Mouse (Mus musculus): ENCODE results near the gene Gjb4. TPM values are rescaled to one million over a fixed set of nuclear protein-coding genes. Genes with fewer than 3 reads are reported as not detected.

Gjb4 gene
- polyA plus RNA-seq, 1 experiment, result 3.0 TPM

DNA sequence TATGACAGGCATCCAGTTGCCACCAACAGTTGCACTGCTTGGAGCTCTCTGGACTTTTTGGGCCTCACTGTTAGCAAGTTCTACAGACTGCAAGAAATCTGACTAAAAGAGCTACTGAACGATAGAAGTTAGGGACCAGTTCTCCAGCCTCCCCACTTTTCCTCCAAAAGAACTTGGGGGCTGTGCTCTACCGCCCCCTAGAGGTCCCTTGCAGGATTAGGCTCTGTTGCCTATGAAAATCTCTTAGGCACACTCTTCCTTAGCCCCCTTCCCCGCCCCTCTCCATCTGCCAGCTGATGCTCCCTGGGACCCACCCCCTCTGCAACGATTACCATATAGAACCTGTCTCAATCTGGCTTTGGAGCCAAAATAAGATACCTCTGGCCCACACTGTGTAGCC is 9.4 kb upstream of the Gjb4 start:
- H3ac ChIP-seq (ENCODE audit: control insufficient read depth, insufficient read length), result no peak overlapping the region
- no peak overlapping the region for H3K4me2 ChIP-seq (ENCODE audit: low read depth)

DNA sequence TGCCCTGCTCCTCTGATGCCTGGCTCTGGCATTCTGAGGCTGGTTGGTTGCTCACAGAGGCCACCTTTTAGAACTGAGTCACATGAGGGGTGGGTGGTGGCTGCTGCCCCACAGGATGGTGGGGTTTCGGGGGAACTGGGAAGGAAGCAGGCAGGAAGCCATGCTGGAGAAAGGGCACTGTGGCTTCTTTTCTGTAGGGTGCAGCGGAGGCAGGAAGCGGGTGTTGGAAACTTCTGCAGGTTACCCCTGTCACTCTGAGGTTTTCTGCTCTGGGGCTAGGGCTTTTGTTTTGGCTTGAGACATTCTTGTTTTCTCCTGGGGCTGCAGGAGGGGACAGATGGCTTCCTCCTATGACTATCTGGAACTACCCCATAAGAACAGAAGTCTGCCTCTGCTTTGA is 8.6 kb upstream of the Gjb4 start:
- no peaks in the 10 kb centered on the region for H3K27me3 ChIP-seq (ENCODE audit: control insufficient read depth, insufficient read depth, insufficient read length)
- no peaks in the 10 kb centered on the region for H3K36me3 ChIP-seq (ENCODE audit: control insufficient read depth, insufficient read depth)
- H3K79me2 ChIP-seq (ENCODE audit: control insufficient read depth, insufficient read depth), result no peaks in the 10 kb centered on the region
- no peak for TF ChIP-seq REST (IDR thresholded peaks at IDR 0.05; ENCODE audit: insufficient read depth, insufficient read length)
- no peak for TF ChIP-seq POLR2A (IDR thresholded peaks at IDR 0.05; ENCODE audit: insufficient read length, low read depth)
- no peak for TF ChIP-seq POLR2AphosphoS2 (IDR thresholded peaks at IDR 0.05; ENCODE audit: insufficient read length, low read depth)
- TF ChIP-seq MYOD1 (IDR thresholded peaks at IDR 0.05; ENCODE audit: control insufficient read depth in 1 of 3, insufficient read length in 2 of 3, low read depth in 2 of 3), result no peak
- TF ChIP-seq E2F4 (IDR thresholded peaks at IDR 0.05; ENCODE audit: insufficient read depth), result no peak
- TF ChIP-seq SRF (IDR thresholded peaks at IDR 0.05; ENCODE audit: control insufficient read depth, insufficient read length, low read depth), result no peak
- no peak for TF ChIP-seq USF1 (IDR thresholded peaks at IDR 0.05; ENCODE audit: low read depth)
- no peak overlapping the region for H3K4me3 ChIP-seq
- no peak overlapping the region for H3ac ChIP-seq (ENCODE audit: control insufficient read depth, insufficient read length)
- H3K4me2 ChIP-seq (ENCODE audit: low read depth), result no peak overlapping the region

More for the DNA sequence above, 9.4 kb upstream of the Gjb4 start:
- Histone ChIP-seq H3K27me3 (ENCODE audit: control insufficient read depth, insufficient read depth, insufficient read length) (no peaks in the 10 kb centered on the region), H3K79me2 (ENCODE audit: control insufficient read depth, insufficient read depth) (no peaks in the 10 kb centered on the region), H3K4me3 (no peak overlapping the region), H3K36me3 (ENCODE audit: control insufficient read depth, insufficient read depth) (no peaks in the 10 kb centered on the region)
- TF ChIP-seq POLR2AphosphoS2 (IDR thresholded peaks at IDR 0.05; ENCODE audit: insufficient read length, low read depth), result no peak
- no peak for TF ChIP-seq CEBPB (IDR thresholded peaks at IDR 0.05; ENCODE audit: insufficient read depth, poor library complexity, severe bottlenecking)

DNA sequence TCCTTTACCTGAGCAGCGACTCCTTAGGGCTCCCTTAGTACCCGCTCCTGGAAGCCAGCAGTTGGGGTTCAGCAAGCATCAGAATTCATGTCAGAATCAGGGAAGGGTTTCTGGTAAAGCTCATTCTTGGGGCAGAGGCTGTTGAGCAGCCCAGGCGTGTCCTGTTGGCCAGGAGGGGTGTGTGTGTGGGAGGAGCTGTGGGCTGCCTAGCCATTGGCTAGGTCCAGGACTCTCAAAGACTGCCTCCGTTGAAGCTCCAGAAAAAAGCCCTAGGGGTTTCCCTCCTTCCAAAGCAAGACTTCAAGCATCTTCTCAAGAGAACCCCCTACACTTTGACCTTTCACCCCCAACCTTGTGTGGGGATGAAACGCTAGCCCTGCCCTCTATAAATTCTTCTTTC is 4.1 kb upstream of the Gjb4 start, which contains the start of gene Gjb5:
Gene Gjb5, minus strand, starts transcription at position 164 of the 400 bp plus-strand sequence.
- no peaks in the 10 kb centered on the region for H3K79me2 ChIP-seq (ENCODE audit: control insufficient read depth, insufficient read depth)
- no peak within 1 kb of the TSS for H3K4me2 ChIP-seq (ENCODE audit: low read depth)
- no peak within 1 kb of the TSS for H3K4me3 ChIP-seq
- no peaks in the 10 kb centered on the region for H3K36me3 ChIP-seq (ENCODE audit: control insufficient read depth, insufficient read depth)
- TF ChIP-seq MAX (IDR thresholded peaks at IDR 0.05; ENCODE audit: low read depth), result no peak
- no peak for TF ChIP-seq POLR2A (IDR thresholded peaks at IDR 0.05; ENCODE audit: insufficient read length, low read depth)
- no peak for TF ChIP-seq USF1 (IDR thresholded peaks at IDR 0.05; ENCODE audit: low read depth)
- TF ChIP-seq TCF12 (IDR thresholded peaks at IDR 0.05; ENCODE audit: insufficient read depth, poor library complexity, severe bottlenecking), result no peak
- TF ChIP-seq MYOD1 (IDR thresholded peaks at IDR 0.05; ENCODE audit: control insufficient read depth in 1 of 3, insufficient read length in 2 of 3, low read depth in 2 of 3), result no peak
- no peak for TF ChIP-seq REST (IDR thresholded peaks at IDR 0.05; ENCODE audit: insufficient read depth, insufficient read length)
- no peak for TF ChIP-seq SRF (IDR thresholded peaks at IDR 0.05; ENCODE audit: control insufficient read depth, insufficient read length, low read depth)
- TF ChIP-seq MYOG (IDR thresholded peaks at IDR 0.05; ENCODE audit: control insufficient read depth in 1 of 3, insufficient read depth in 1 of 3, insufficient read length in 2 of 3, low read depth in 2 of 3), result no peak
- no peak for TF ChIP-seq POLR2AphosphoS2 (IDR thresholded peaks at IDR 0.05; ENCODE audit: insufficient read length, low read depth)
- H3ac ChIP-seq (ENCODE audit: control insufficient read depth, insufficient read length), result no peak within 1 kb of the TSS
- no peaks in the 10 kb centered on the region for H3K27me3 ChIP-seq (ENCODE audit: control insufficient read depth, insufficient read depth, insufficient read length)

DNA sequence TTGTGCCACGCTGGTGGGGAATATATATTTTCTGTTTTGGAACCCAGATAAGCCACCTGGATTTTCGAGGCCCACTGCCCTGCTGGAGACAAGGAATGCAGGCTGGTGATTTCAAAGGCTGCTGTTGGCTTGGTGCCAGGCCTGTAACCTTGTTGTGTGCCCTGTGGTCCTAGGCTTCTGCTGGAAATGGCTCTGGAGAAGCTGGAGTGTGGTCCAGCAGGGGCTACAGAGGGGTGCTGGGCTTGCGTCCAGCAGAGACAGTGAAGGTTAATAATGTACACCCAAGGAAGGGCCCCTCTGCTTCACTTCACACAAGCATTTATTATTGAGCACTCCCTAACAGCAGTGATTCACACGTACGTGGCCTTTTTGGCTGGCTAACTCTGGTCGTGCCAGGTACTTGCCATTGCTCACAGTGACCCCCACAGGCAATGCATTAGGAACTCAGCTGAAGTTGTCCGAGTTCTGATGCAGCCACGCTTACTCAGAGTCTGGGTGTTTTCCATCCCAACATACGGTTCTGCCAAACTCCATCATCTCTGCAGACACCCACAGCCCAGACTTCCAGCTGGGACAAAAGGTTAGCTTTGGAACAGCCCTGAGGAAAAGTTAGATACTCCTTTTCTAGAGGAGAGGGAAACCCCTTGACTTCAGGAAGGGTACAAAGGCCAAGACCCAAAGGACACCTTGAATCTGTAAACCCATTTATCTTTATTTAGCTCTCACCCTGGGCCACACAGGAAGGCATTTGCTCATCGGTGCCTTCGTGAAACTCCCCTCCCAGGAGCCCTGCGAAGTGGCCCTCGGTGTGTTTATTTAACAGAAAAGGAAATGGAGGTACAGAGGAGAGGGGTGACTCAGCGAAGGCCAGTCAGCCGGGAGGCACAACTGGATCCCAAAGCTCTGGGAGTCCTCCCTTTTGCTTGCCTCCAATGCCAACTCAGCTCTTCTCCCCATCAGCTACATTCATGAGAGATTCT is 915 bp upstream of the Gjb4 start:
- H3K4me3 ChIP-seq, result no peak overlapping the region
- H3K36me3 ChIP-seq (ENCODE audit: control insufficient read depth, insufficient read depth), result no peaks in the 10 kb centered on the region
- no peaks in the 10 kb centered on the region for H3K27me3 ChIP-seq (ENCODE audit: control insufficient read depth, insufficient read depth, insufficient read length)
- TF ChIP-seq POLR2A (IDR thresholded peaks at IDR 0.05; ENCODE audit: insufficient read length, low read depth), result no peak
- TF ChIP-seq POLR2AphosphoS2 (IDR thresholded peaks at IDR 0.05; ENCODE audit: insufficient read length, low read depth), result no peak
- TF ChIP-seq MAX (IDR thresholded peaks at IDR 0.05; ENCODE audit: low read depth), result no peak
- no peak for TF ChIP-seq MYOD1 (IDR thresholded peaks at IDR 0.05; ENCODE audit: control insufficient read depth in 1 of 3, insufficient read length in 2 of 3, low read depth in 2 of 3)
- TF ChIP-seq E2F4 (IDR thresholded peaks at IDR 0.05; ENCODE audit: insufficient read depth), result no peak
- TF ChIP-seq TCF3 (IDR thresholded peaks at IDR 0.05; ENCODE audit: insufficient read length, low read depth), result no peak
- TF ChIP-seq USF1 (IDR thresholded peaks at IDR 0.05; ENCODE audit: low read depth), result no peak
- TF ChIP-seq SRF (IDR thresholded peaks at IDR 0.05; ENCODE audit: control insufficient read depth, insufficient read length, low read depth), result no peak
- TF ChIP-seq MYOG (IDR thresholded peaks at IDR 0.05; ENCODE audit: control insufficient read depth in 1 of 3, insufficient read depth in 1 of 3, insufficient read length in 2 of 3, low read depth in 2 of 3), result no peak
- TF ChIP-seq CEBPB (IDR thresholded peaks at IDR 0.05; ENCODE audit: insufficient read depth, poor library complexity, severe bottlenecking), result no peak
- TF ChIP-seq TCF12 (IDR thresholded peaks at IDR 0.05; ENCODE audit: insufficient read depth, poor library complexity, severe bottlenecking), result no peak
- no peak for TF ChIP-seq REST (IDR thresholded peaks at IDR 0.05; ENCODE audit: insufficient read depth, insufficient read length)
- H3ac ChIP-seq (ENCODE audit: control insufficient read depth, insufficient read length), result no peak overlapping the region
- no peaks in the 10 kb centered on the region for H3K79me2 ChIP-seq (ENCODE audit: control insufficient read depth, insufficient read depth)
- H3K4me2 ChIP-seq (ENCODE audit: low read depth), result peak overlapping the region; percentile 44

DNA sequence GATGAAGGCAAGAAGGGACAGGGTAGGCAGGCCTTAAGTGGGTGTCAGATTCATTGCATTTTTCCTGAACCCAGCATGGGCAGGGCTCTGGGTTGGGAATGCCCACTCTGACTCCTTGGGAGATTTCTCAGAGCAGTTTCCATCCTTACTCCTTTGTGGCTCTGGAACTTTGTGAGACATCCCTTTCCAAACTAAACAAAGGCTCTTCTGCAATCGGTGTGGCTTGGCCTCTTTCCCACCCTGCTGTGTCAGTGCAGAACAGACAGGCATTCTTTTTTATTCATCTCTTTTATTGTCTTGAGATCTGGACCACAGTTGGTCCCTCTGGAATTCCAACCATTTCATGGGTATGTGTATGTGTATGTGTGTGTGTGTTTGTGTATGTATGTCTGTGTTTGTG is 1.3 kb downstream of the Gjb4 start:
- Histone ChIP-seq H3K4me3 (no peak overlapping the region), H3ac (ENCODE audit: control insufficient read depth, insufficient read length) (no peak overlapping the region), H3K36me3 (ENCODE audit: control insufficient read depth, insufficient read depth) (no peaks in the 10 kb centered on the region), H3K4me2 (ENCODE audit: low read depth) (peak overlapping the region; percentile 21), H3K79me2 (ENCODE audit: control insufficient read depth, insufficient read depth) (no peaks in the 10 kb centered on the region), H3K27me3 (ENCODE audit: control insufficient read depth, insufficient read depth, insufficient read length) (no peaks in the 10 kb centered on the region)
- no peak for TF ChIP-seq MYOG (IDR thresholded peaks at IDR 0.05; ENCODE audit: control insufficient read depth in 1 of 3, insufficient read depth in 1 of 3, insufficient read length in 2 of 3, low read depth in 2 of 3)
- TF ChIP-seq REST (IDR thresholded peaks at IDR 0.05; ENCODE audit: insufficient read depth, insufficient read length), result no peak
- peak; percentile 90 for TF ChIP-seq CEBPB (IDR thresholded peaks at IDR 0.05; ENCODE audit: insufficient read depth, poor library complexity, severe bottlenecking)
